Mouse (Mus musculus) liver, embryonic 14 days (tissue): ENCODE measurements around the gene Krt6a. TPM values are rescaled to one million over a fixed set of nuclear protein-coding genes. Genes with fewer than 3 reads are reported as not detected.

Source experiments
- polyA plus RNA-seq: library from polyadenylated mRNA; depleted of rRNA; stranded (reverse); fragments of >200 nt; gene quantifications from 2 replicates; pipeline ENCODE4 v1.2.3, GENCODE M21; 2012; rRNA removed

The Krt6a gene
- 0.01 TPM in 1 of 2 replicates, not detected in the other for polyA plus RNA-seq

DNA sequence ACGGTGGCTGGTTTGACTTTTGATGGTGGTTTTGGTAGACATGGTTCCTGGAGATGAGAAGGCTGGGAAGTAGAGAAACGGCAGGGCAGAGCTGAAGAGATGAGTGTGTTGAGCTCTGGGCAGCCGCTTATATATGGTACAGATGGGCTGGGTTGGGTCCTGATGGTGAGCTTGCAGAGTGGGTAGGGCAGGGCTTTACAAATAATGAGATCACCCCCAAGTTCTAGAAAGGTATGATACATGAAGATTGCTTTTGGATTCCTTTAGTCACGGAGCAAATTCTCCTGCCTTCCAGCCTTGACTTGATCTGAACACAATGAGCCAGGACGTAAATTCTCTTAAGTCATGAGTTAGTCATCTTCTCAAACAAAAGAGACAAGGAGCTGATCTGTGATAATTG, at the start of gene Krt6a:
Gene Krt6a, minus strand, starts transcription at position 101 of the 400 bp plus-strand sequence.

DNA sequence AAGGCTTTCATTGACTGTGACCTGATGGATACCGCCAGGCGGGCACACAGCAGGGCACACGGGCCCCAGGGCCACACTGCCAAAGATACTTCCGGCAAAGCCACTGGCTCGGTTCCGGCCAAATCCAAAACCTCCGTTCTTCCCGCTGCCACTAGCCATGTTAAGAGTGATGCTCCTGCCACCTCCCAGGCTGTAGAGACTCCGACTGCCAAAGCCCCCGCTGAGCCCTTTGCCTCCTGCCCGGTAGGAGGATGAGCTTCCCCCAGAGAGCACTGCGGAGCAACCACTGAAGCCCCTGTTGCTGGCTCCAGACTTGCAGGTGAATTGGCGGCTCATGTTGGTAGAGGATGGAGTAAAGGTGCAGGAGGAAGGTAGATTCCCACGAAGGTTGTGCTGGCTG, 48.6 kb upstream of the Krt6a start, which contains the start of gene Krt71:
Gene Krt71, minus strand, starts transcription at position 399 of the 400 bp plus-strand sequence.

DNA sequence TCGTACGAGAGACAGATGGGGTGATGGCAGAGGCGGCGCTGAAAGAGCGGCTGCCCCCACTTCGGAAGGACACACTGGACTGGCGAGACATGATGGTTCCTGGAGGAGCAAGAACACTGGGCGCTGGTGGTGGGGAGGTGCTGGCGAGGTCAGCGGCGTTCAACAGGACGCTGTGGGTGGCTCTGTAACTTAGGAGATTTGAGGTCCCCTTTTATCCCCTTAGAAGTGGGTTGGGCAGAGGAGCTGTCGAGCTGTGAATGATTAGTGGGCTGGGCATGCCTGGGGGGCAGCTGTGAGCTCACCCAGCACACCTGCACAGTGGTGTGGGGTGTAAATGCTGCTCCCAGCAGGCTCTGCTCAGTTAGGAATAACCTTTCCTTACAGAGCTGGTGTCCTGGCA, 18.6 kb upstream of the Krt6a start, which contains the start of gene Krt5:
Gene Krt5, minus strand, starts transcription at position 179 of the 400 bp plus-strand sequence.

DNA sequence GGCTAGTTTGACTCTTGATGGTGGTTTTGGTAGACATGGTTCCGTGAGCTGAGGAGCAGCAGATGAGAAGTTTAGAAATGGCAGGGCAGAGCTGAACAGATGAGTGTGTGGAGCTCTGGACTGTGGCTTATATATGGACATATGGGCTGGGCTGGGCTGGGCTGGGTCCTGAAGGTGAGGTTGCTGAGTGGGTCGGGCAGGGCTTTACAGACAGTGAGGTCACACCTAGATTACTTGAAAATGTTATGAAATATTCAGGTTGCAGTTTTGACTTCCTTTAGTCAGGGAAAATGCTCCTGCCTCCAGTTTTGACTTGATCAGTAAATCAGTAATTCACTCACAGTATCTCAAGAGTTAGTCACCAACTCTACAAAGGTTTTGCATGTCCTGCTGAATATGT, 13.9 kb downstream of the Krt6a start, which contains the start of gene Krt6b:
Gene Krt6b, minus strand, starts transcription at position 101 of the 400 bp plus-strand sequence.

DNA sequence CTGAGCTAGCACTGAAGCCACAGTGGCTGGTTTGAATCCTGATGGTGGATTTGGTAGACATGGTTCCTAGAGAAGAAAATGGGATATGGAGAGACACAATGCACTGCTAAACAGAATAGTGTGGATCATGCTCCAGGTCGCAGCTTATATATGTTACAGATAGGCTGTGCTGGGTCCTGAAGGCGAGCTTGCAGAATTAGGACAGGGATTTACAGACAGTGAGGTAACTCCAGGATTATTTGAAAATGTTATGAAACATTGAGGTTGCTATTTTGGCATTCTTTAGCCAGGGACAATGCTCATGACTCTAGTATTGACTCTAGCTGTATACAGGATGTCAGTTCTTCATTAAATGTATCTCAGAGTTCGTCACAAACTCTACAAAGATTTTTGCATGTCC, 46.8 kb downstream of the Krt6a start, which contains the start of gene Gm5478:
Gene Gm5478, minus strand, starts transcription at position 101 of the 400 bp plus-strand sequence.

Other genes starting within 250 kb of the Krt6a start
- gene Krt88, start 246.6 kb downstream of the Krt6a start, polyA plus RNA-seq = not detected in 2 replicates
- not detected in 2 replicates for gene Krt81, start 230.6 kb downstream of the Krt6a start, polyA plus RNA-seq
- gene Krt86, start 220.8 kb downstream of the Krt6a start, polyA plus RNA-seq = not detected in 2 replicates
- 0.03 TPM in 1 of 2 replicates, not detected in the other for gene Krt83, start 202.8 kb downstream of the Krt6a start, polyA plus RNA-seq
- gene Gm49425, start 177.0 kb downstream of the Krt6a start, polyA plus RNA-seq = not detected in 2 replicates
- not detected in 2 replicates for gene Krt84, start 161.5 kb downstream of the Krt6a start, polyA plus RNA-seq
- gene Krt82, start 143.6 kb downstream of the Krt6a start, polyA plus RNA-seq = not detected in 2 replicates
- not detected in 2 replicates for gene Krt90, start 131.4 kb downstream of the Krt6a start, polyA plus RNA-seq
- gene Krt75, start 120.4 kb downstream of the Krt6a start, polyA plus RNA-seq = not detected in 2 replicates
- gene Gm5414, start 66.1 kb downstream of the Krt6a start, polyA plus RNA-seq = not detected in 2 replicates
- gene Gm5478, start 46.9 kb downstream of the Krt6a start, polyA plus RNA-seq = not detected in 2 replicates
- not detected in 2 replicates for gene Krt6b, start 14.0 kb downstream of the Krt6a start, polyA plus RNA-seq
- gene Krt5, start 18.6 kb upstream of the Krt6a start, polyA plus RNA-seq = 0.13 and 2.5 TPM in 2 replicates
- not detected in 2 replicates for gene Krt71, start 48.8 kb upstream of the Krt6a start, polyA plus RNA-seq
- not detected in 2 replicates for gene Krt72, start 92.2 kb upstream of the Krt6a start, polyA plus RNA-seq
- gene Krt73, start 108.0 kb upstream of the Krt6a start, polyA plus RNA-seq = not detected in 2 replicates
- not detected in 2 replicates for gene Krt2, start 123.9 kb upstream of the Krt6a start, polyA plus RNA-seq
- gene Krt1, start 156.5 kb upstream of the Krt6a start, polyA plus RNA-seq = 0.01 and 0.10 TPM in 2 replicates
- 0.02 TPM in 1 of 2 replicates, not detected in the other for gene Krt77, start 175.4 kb upstream of the Krt6a start, polyA plus RNA-seq
- not detected in 2 replicates for gene Krt76, start 198.6 kb upstream of the Krt6a start, polyA plus RNA-seq
- 0.06 and 0.18 TPM in 2 replicates for gene Krt4, start 230.4 kb upstream of the Krt6a start, polyA plus RNA-seq
- gene Krt79, start 246.0 kb upstream of the Krt6a start, polyA plus RNA-seq = not detected in 2 replicates